9 mouse cellular contexts compared by ENCODE assay signal in genomic region chr9:72881026-72881768, GRCm38 (mm10). TPM values are rescaled to one million over a fixed set of nuclear protein-coding genes. Genes with fewer than 3 reads are reported as not detected.
DNase-seq lines count a peak whose midpoint lies in the region; ATAC-seq and TF ChIP-seq lines count a peak whose summit lies in the region.
"Had no signal": no experiment of that assay in that cellular context is flagged by ENCODE, and none has a peak within 500 bp of the region (broad histone marks: within the 10 kb centered on the region; RNA-seq: fewer than 3 reads in every experiment).

No protein-coding gene starts in this region.

- H3K4me2 ChIP-seq in heart, embryonic 11.5 days, result no peak overlapping the region; the same call in 1 of the 2 replicates
- H3K4me2 ChIP-seq in kidney, embryonic 15.5 days, result peak overlapping the region; percentile 34
- H3K4me2 ChIP-seq: hindbrain, embryonic 15.5 days had no signal

- DNase-seq in layer of hippocampus, adult 2 months (ENCODE audit: low spot score in 2 of 2), result peak in 1 of 2 experiments; percentile 37
- no peak for DNase-seq in layer of hippocampus, postnatal 36 days
- peak; percentile 70 for DNase-seq in lung, postnatal 25 days (ENCODE audit: low spot score)
- DNase-seq in thymus, adult 18-20 months, result no peak

- 0 out of 2 replicates have a peak, but pooled peaks cover 2% of the 10 kb centered on the region for H3K36me3 ChIP-seq in heart, embryonic 11.5 days (ENCODE audit: control insufficient read depth, insufficient read depth, low read length)
- H3K36me3 ChIP-seq in kidney, embryonic 15.5 days, result no peaks in the 10 kb centered on the region
- H3K36me3 ChIP-seq: hindbrain, embryonic 15.5 days had no signal

- no peak overlapping the region for H3K9ac ChIP-seq in heart, embryonic 11.5 days (ENCODE audit: low read depth, low read length)
- H3K9ac ChIP-seq in kidney, embryonic 15.5 days, result no peak overlapping the region
- H3K9ac ChIP-seq: hindbrain, embryonic 15.5 days had no signal

- no peak for ATAC-seq in heart, embryonic 11.5 days (replicated peaks; ENCODE audit: insufficient number of reproducible peaks, low FRiP score, low TSS enrichment)
- no peak for ATAC-seq in kidney, embryonic 15.5 days (replicated peaks; ENCODE audit: low FRiP score)
- ATAC-seq in erythroid progenitor cell, adult 5-6 weeks (replicated peaks; ENCODE audit: low FRiP score, poor library complexity, severe bottlenecking), result no peak

- H3K4me3 ChIP-seq in layer of hippocampus, adult 2 months, result no peak overlapping the region
- H3K4me3 ChIP-seq in brown adipose tissue, adult 24 weeks (ENCODE audit: insufficient read depth, low read depth, low read length), result no peak overlapping the region
- no peak overlapping the region for H3K4me3 ChIP-seq in heart, embryonic 11.5 days (ENCODE audit: low read depth, low read length)
- H3K4me3 ChIP-seq in kidney, embryonic 15.5 days (replicated peaks), result no peak overlapping the region
- H3K4me3 ChIP-seq: hindbrain, embryonic 15.5 days had no signal

- 43% methylated on average over 15 of the region's 15 CpGs for WGBS in heart, embryonic 11.5 days (ENCODE audit: insufficient replicate concordance)
- 23% methylated on average over 15 of the region's 15 CpGs for WGBS in kidney, embryonic 15.5 days

- no peaks in the 10 kb centered on the region for H3K9me3 ChIP-seq in heart, embryonic 11.5 days (replicated peaks; ENCODE audit: control insufficient read depth, low read length)
- H3K9me3 ChIP-seq in kidney, embryonic 15.5 days (replicated peaks), result no peaks in the 10 kb centered on the region
- H3K9me3 ChIP-seq: hindbrain, embryonic 15.5 days had no signal

- no peaks in the 10 kb centered on the region for H3K27me3 ChIP-seq in heart, embryonic 11.5 days (ENCODE audit: control insufficient read depth, insufficient read depth, low read length)
- no peaks in the 10 kb centered on the region for H3K27me3 ChIP-seq in kidney, embryonic 15.5 days
- H3K27me3 ChIP-seq: hindbrain, embryonic 15.5 days had no signal

- TF ChIP-seq CTCF in layer of hippocampus, adult 2 months (conservative IDR thresholded peaks at IDR 0.05), result no peak

- H3K27ac ChIP-seq in layer of hippocampus, adult 2 months, result peak overlapping the region; percentile 69
- 0 out of 2 replicates have a peak overlapping the region, but pooled peaks have one; percentile 45 for H3K27ac ChIP-seq in brown adipose tissue, adult 24 weeks (replicated peaks; ENCODE audit: low read depth, low read length)
- peak overlapping the region; percentile 86 for H3K27ac ChIP-seq in heart, embryonic 11.5 days (ENCODE audit: low read depth, low read length)
- H3K27ac ChIP-seq in kidney, embryonic 15.5 days, result peak overlapping the region; percentile 77
- H3K27ac ChIP-seq: hindbrain, embryonic 15.5 days had no signal

- H3K4me1 ChIP-seq in brown adipose tissue, adult 24 weeks (ENCODE audit: control insufficient read depth, insufficient read depth, insufficient read length, low read length), result peaks cover 6% of the 10 kb centered on the region; the same call in 1 of the 2 replicates
- H3K4me1 ChIP-seq in heart, embryonic 11.5 days (ENCODE audit: control insufficient read depth, insufficient read depth, low read length), result peaks cover 35% of the 10 kb centered on the region
- H3K4me1 ChIP-seq in kidney, embryonic 15.5 days, result peaks cover 61% of the 10 kb centered on the region

RNA-seq across cellular contexts. Expression of gene Pygo1, which starts 44.2 kb away (rescaled TPM):
- total RNA-seq in layer of hippocampus, adult 2 months (2021), result 10 to 100 TPM; 30.9 to 32.9 TPM
- 10 to 100 TPM; 29.5 to 30.8 TPM for total RNA-seq in layer of hippocampus, postnatal 36 days (2021)
- 2.9 and 4.0 TPM in 2 replicates for polyA plus RNA-seq in brown adipose tissue, adult 24 weeks (2012; ENCODE audit: insufficient read depth, insufficient read length, missing spikeins)
- 2.0 and 2.9 TPM in 2 replicates for polyA plus RNA-seq in heart, embryonic 11.5 days (2014; fragmentation: Nextera tagmentation; extraction: Ambion mirVana)
- polyA plus RNA-seq in kidney, embryonic 15.5 days (2015; fragmentation: Nextera tagmentation; extraction: Ambion mirVana), result 5.4 TPM in 2 replicates
- not detected in 2 replicates for total RNA-seq in erythroid progenitor cell, adult 5-6 weeks (2015; ENCODE audit: low replicate concordance)
- not detected in 2 replicates for total RNA-seq in erythroid progenitor cell, adult 5-6 weeks (2017; ENCODE audit: low replicate concordance)

Comparison
In these comparisons a context has a peak if more than half of its experiments do, and no peak if none do; other contexts are left out.
1. RNA of gene Pygo1, which starts 44.2 kb away (total RNA-seq): 30.9 to 32.9 TPM in layer of hippocampus, adult 2 months and 29.5 to 30.8 TPM in layer of hippocampus, postnatal 36 days; not detected in erythroid progenitor cell, adult 5-6 weeks; every median in the first group is over 10 times any median in the second.
2. Peak in every context shown above with its lines, with median percentiles within 50 percentile points of each other: H3K27ac ChIP-seq.